Mouse (Mus musculus) E14TG2a.4 (cell line): ENCODE data around the gene Imp3.

ENCODE experiments used
- CTCF ChIP-seq: conservative IDR thresholded peaks from 2 replicates; pipeline ENCODE4 v1.5.1; 2014; ENCODE audit warnings: low read length
- NANOG ChIP-seq: IDR thresholded peaks from 2 replicates; pipeline ENCODE4 v1.6.1; 2014; ENCODE audit warnings: borderline replicate concordance, low read length, mixed read lengths
- POU5F1 ChIP-seq: IDR thresholded peaks from 2 replicates; pipeline ENCODE4 v1.6.1; 2014; ENCODE audit warnings: low read length, borderline replicate concordance

GRCm38 (mm10) chr9:56927191-56928012, 9.9 kb upstream of the Imp3 start:
- TF ChIP-seq CTCF (no peak), POU5F1 (no peak), NANOG (no peak)
